37 mouse cellular contexts compared by ENCODE assay signal in the genomic region with DNA sequence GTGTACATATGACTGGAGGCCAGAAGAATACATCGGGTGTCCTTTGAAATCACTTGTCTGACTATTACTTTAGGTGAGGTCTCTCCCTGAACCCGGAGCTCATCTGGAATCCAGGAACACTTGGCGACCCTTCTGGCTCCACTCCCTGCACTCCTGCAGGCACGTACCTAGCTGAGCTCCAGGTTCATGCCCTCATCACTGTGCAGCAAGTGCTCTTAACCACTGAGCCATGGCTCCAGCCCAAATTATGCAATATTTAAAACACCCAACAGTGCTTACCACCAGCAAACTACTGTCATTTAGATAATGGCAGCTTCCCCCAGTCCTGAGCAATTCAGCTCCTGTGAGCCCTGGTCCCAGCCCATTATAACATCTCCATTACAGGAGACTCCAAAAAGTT. TPM values are rescaled to one million over a fixed set of nuclear protein-coding genes. Genes with fewer than 3 reads are reported as not detected.
"Had no signal": no experiment of that assay in that cellular context is flagged by ENCODE, and none has a peak within 500 bp of the region (broad histone marks: within the 10 kb centered on the region; RNA-seq: fewer than 3 reads in every experiment).

No protein-coding gene starts in this region.

- H3K27ac ChIP-seq: heart, embryonic 10.5 days; hindbrain, embryonic 13.5 days; hindbrain, embryonic 15.5 days; hindbrain, postnatal 0 days; kidney, embryonic 15.5 days; kidney, postnatal 0 days; limb, embryonic 13.5 days; limb, embryonic 15.5 days had no signal

- H3K36me3 ChIP-seq: heart, embryonic 10.5 days; heart, embryonic 12.5 days; hindbrain, embryonic 13.5 days; hindbrain, embryonic 15.5 days; kidney, embryonic 15.5 days; limb, embryonic 13.5 days; limb, embryonic 15.5 days had no signal

- DNase-seq: forebrain, postnatal 0 days; gastrocnemius, postnatal 14 days; gastrocnemius, postnatal 36 days; heart, adult 18-20 months; heart, postnatal 10 days; heart, postnatal 36 days; kidney, adult 11 months; kidney, adult 2 months; kidney, adult 9 months; kidney, postnatal 14 days; kidney, postnatal 36 days; layer of hippocampus, adult 9-11 months; layer of hippocampus, postnatal 36 days; left cerebral cortex, postnatal 4 days had no signal

- H3K4me3 ChIP-seq: heart, embryonic 10.5 days; heart, embryonic 12.5 days; hindbrain, embryonic 13.5 days; hindbrain, embryonic 15.5 days; kidney, embryonic 15.5 days; limb, embryonic 13.5 days; limb, embryonic 15.5 days had no signal

- H3K9ac ChIP-seq: forebrain, postnatal 0 days; heart, embryonic 12.5 days; hindbrain, embryonic 13.5 days; hindbrain, embryonic 15.5 days; kidney, embryonic 15.5 days; limb, embryonic 13.5 days; limb, embryonic 15.5 days had no signal

- H3K9me3 ChIP-seq: heart, embryonic 10.5 days; hindbrain, embryonic 13.5 days; hindbrain, embryonic 15.5 days; kidney, embryonic 15.5 days; limb, embryonic 13.5 days; limb, embryonic 15.5 days had no signal

- ATAC-seq: forebrain, postnatal 0 days; hindbrain, postnatal 0 days; intestine, embryonic 16.5 days had no signal

- H3K4me2 ChIP-seq: heart, embryonic 12.5 days; hindbrain, embryonic 13.5 days; hindbrain, embryonic 15.5 days; kidney, embryonic 15.5 days; limb, embryonic 13.5 days; limb, embryonic 15.5 days had no signal

- H3K27me3 ChIP-seq: heart, embryonic 12.5 days; hindbrain, embryonic 13.5 days; hindbrain, embryonic 15.5 days; kidney, embryonic 15.5 days; limb, embryonic 13.5 days; limb, embryonic 15.5 days had no signal

- H3K4me1 ChIP-seq: heart, embryonic 10.5 days; heart, embryonic 12.5 days; hindbrain, embryonic 13.5 days; hindbrain, embryonic 15.5 days; kidney, embryonic 15.5 days; limb, embryonic 15.5 days had no signal

RNA-seq across cellular contexts. Expression of a gene that starts 4.2 kb away (rescaled TPM):
- total RNA-seq: forebrain, postnatal 0 days; gastrocnemius, adult 18-20 months; gastrocnemius, adult 8-10 months; gastrocnemius, postnatal 14 days; heart, postnatal 10 days; hematopoietic stem cell, adult 5-6 weeks; hindbrain, postnatal 0 days; layer of hippocampus, adult 18-20 months; layer of hippocampus, adult 8-10 months; layer of hippocampus, postnatal 14 days; layer of hippocampus, postnatal 36 days; left cerebral cortex, adult 18-20 months; left cerebral cortex, adult 8-10 months; left cerebral cortex, postnatal 10 days; left cerebral cortex, postnatal 25 days had no signal
- polyA plus RNA-seq: forebrain, postnatal 0 days; heart, embryonic 10.5 days; heart, embryonic 12.5 days; heart, embryonic 14.5 days; intestine, embryonic 14.5 days; kidney, postnatal 0 days; limb, embryonic 11.5 days had no signal
